Mouse (Mus musculus): ENCODE data around the gene Ctbs.

The Ctbs gene

DNA sequence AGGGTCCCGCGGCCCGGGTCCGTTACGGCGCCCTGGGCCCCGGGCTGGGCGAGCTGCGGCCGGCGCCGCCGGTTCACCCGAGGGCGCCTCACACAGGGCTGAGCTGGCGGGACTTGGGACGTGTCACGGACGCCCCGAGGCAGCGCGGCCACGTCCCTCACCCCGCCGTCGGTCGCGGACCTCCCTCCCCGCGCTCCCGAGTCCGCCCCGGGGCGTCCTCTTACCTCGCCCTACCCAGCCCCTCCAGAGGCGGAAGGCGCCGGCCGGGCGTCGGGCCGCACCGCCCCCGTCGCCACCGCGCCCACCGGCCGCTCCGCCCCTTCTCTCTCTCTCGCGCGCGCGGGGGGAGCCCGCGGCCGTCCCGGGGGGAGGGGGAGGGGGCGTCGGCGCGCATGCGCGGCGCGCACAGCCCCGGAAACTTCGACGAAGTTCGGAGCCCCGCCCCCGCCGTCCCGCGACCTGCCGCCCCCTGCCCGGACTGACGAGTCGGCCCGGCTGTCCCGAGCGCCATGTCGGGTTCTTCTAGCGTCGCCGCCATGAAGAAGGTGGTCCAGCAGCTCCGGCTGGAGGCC, 49.9 kb downstream of the Ctbs start, which contains the start of the genes Spata1 and Gng5:
Gene Spata1 (minus strand): TSS at position 323 of the 572 bp plus-strand sequence.
Gene Gng5 (plus strand): TSS at position 377 of the 572 bp plus-strand sequence.
- peak; percentile 40 to 41 for DNase-seq (ENCODE audit: low spot score in 2 of 2)

DNA sequence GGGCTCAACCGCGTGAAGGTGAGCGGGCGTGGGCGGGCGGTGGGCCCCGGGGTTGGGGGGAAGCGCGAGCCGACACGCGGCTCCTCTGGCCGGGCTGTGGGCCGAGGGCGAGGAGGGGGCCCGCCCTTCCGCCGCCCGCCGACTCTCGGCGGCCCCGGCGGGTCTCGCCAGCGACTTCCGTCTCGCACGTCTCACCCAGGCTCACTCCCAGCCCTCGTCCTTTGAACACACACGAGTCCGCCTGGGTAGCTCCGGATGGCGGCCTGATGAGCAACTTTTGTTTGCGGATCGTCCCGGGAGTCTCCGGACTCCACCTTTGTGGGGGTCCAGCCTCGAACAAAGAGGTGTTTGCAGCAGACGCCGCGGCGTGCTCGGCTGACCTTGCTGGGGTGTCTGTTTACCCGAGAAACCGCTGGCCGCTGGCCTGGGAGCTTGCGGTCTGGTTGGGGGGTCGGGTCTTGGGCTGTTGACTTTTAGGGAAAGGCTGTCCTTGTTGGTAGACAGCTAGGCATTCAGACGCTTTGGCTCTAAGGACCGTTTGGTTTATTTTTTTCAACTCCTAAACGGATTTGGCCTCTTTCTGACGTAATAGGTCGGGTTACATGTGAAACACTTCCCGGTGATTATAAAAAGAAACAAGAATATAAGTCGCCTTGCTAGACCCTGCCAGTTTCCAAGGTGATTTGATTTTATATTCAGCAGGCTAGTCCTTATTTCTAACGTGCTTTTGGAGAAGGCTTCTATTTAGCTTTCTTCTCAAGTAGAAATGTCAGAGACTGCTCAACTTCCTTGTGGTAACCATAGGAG, 50.6 kb downstream of the Ctbs start:
- peak in 1 of 2 experiments; percentile 22 for DNase-seq (ENCODE audit: low spot score in 2 of 2)

DNA sequence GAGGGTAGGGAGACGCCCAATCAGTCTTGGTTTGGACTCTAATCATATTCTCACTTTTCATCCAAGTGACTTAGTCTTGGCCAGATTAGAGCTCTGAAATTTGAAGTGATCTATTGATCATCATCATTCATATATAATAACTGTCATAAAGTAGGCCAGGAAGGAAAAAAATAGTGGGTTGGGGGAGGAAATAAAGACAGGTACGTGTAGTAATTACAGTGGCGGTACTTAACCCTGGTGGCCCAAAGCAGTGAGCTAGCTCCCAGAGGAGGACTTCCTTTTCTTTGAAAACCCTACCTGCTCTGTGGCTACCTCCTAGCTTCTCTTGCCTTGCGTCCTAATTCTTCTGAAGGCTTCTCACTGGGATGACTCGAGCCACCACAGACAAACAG, 51.2 kb downstream of the Ctbs start:
- no peak for DNase-seq (ENCODE audit: low spot score in 2 of 2)

DNA sequence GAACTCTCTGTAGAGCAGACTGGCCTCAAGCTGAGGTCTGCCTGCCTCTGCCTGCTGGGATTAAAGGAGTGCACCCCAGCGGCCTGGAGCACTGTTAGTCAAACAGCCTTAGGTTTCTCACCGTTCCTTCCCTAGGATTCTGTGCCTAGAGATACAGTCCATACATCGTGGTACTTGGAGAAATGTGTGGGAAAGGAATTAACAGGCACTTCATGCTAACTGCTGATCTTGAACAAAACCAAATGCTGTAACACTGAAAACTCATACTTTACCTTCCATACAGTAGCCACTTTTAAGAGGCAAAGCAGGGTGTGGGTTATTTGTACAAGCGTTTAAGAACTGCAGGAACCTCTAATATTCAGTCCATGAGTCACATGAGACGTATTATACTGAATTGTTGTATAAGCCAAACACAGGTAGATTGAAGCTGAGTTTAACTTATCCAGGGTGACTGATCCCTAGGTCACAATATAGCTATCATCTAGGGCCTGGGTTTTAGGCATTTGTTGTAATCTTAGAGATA, 52.1 kb downstream of the Ctbs start:
- no peak for DNase-seq (ENCODE audit: low spot score in 2 of 2)

DNA sequence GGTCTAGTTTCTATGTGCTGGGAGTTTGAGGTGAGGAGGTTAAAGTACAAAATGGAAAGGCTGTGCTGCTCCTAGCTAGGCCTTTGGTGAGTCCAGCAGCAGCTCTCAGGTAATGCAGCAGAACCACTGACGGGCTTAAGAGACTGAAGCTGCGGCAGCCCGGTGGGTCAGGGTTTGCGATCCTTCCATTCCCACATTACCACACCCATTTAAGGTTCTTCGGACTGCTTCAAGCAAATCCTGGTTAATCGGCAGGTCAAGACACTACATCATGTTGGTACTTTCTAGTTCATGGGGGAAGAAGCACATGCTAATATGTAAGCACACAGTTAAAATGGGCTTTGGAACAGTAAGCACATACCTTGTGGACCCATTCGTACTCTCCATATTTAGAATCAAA, 57.1 kb downstream of the Ctbs start:
- DNase-seq (ENCODE audit: low spot score in 2 of 2), result no peak
